Mouse (Mus musculus) embryo, embryonic 10 days (tissue): ENCODE measurements around the gene Pwp1.
"Not testable (repeated sequence)": the region's sequence is repeated elsewhere in the genome, so short reads cannot be mapped to it uniquely, and the experiment has no call there.

Experiments used
- DNase-seq: peaks from one replicate; pipeline ENCODE4 v3.0.0-alpha.2; 2015; ENCODE audit warnings: low spot score

The Pwp1 gene

DNA sequence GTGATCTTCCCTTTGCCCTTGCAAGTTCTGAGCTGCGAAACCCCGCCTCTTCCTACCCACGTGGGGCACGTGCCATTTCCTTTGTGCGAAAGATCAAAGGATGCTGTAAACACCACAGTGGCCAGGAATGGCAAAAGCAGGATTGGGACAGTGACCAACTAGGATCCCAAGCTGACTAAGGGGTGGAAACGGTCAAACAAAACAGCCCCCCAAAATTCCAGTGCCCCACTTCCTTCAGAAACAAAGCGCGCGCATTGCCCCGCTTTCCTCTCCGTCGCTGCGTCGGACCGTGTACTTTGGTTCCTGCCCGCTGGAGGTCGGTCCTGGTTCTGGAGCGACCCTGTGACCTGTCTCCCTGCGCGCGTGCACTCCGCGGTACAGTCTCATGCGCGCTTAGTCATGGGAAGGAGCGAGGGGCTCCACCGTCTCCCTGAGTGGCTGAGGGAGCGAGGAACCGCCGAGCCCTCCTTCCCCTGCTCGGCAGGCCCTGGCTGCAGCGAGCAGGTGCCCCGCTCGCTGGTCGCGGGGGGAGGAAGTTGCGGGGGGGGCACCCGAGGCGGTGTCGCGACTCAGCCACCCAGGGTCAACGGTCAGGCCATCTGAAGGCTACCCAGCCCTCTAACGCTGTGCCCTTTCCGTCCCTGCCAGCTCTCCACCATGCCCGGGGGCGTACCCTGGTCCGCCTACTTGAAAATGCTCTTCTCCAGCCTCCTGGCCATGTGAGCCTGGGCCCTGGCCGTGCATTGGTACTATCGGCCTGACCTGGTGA lies at the start of gene Pwp1:
Gene Pwp1 (plus strand): TSS at position 410 of the 769 bp plus-strand sequence.
- peak; percentile 68 for DNase-seq

DNA sequence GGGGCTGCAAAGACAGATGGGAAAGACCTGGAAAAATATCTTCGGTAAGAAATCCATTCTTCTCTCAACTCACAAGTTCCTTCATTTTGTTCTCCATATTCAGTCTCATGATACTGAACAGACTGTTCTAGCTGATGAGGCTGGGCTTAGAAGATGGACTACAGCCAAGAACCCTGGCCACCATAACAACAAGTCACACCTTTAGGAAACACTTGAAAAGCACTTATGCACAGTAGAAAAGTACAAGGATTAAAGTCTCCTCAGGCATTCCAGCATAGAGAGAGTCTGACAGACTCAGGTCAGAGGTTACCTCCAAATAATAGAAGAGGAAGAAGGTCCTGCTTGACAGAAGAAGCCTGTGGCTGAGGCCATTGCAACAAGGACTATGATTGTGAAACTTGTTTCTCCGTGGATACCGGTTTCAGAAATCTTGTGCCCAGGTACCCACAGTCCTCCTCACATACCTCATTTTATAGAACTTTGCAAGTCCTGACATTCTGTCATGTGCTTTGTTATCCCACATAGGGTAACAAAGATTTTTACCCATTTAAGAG lies 7.1 kb upstream of the Pwp1 start:
- DNase-seq = not testable (repeated sequence)

DNA sequence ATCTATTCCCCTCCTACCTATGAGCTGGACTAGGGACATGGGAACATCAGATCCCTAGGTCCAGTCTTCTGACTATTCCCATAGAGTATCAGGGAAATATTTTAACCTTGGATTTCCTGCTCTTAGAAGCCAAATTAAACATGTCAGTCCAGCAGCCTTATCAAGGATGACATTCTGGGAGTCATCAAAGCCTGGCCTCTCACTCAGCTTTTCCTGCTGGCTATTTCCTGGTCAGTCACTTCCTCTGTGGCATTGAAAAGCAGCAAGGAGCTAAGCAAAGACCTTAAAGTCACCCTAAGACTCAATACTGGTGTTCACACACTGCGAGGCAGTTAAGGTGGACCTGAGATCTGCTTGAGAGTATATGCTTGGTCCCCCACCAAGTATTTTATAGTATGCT lies 5.5 kb upstream of the Pwp1 start:
- not testable (repeated sequence) for DNase-seq

DNA sequence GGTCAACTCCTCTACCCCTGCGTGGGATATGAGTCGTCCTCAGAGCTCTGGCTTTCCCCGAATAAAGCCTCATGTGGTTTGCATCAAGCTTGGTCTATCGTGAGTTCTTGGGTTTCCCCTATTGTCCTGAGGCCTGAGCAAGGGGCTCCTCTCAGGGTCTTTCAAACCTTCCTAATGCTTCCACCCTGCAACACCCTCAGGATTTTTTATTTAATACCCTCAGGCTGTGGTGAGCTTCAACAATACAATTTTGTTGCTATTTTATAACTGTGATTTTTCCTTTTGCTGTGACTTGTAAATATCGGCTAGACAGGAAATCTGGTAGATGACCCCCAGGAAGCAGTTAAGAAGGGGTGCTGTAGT lies 591 bp upstream of the Pwp1 start:
- not testable (repeated sequence) for DNase-seq

DNA sequence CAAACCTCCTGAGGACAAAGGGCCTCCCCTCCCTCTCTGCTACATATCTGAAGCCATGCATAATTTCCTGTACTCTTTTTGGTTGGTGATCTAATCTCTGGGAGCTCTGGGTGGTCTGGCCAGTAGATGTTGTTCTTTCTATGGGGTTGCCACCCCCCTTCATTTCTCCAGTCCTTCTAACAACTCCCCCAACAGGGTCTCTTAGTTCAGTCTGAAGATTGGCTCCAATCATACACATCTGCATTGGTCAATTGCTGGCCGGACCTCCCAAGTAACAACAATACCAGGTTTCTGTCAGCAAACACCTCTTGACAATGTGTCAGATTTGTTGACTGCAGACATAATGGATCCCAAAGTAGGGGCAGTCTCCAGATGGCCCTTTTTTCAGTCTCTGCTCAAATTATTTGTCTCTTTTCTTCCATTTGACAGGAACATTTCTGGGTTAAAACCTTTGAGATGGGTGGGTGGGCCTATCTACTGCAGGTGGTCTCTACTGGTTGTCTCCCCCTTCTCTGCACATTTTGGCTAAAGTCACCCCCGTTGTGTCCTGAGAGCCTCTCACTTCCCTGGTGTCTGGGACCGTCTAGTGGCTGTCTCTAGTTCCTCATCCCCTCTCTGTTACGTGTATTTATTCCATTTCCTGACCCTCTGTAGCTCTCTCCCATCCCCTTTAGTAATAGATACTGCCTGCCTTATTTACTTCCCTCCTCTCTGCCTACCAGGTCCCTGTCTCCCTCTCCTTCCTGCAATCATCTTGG lies 17.0 kb downstream of the Pwp1 start:
- no peak for DNase-seq

DNA sequence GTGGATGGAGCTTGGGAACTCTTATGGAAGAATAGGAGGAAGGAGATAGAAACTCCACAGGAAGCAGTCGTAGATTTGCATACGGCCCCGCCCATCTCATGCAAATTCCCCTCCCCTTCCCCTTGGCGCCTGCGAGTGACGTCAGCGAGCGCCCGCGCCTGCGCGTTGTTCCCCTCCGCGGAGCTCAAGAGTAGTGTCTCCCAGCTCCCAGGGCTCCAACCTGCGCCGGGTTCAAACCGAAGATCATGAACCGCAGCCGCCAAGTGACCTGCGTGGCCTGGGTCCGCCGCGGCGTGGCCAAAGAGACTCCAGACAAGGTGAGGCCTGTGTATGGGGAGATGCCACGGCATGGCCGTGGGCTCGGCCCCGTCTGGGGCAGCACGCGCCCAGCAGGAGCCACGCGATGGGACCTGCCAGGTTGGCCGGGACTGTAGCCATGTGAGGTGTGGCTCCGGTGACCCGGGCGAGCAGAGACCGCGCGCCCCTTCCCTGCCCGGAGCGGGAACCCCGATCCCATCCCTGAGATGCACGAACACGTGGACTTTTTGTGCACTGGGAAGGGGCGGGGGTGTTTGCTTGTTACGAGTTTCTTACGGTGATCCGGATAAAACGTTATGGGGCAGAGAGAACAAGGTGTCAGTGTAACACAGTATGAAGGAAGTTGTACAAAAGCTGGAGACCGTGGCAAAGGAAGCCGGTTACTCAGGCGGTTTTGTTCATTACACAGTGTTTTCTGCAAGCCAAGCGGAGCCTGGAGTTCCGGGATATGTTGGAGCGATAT lies 42.6 kb downstream of the Pwp1 start:
- DNase-seq = peak; percentile 92

DNA sequence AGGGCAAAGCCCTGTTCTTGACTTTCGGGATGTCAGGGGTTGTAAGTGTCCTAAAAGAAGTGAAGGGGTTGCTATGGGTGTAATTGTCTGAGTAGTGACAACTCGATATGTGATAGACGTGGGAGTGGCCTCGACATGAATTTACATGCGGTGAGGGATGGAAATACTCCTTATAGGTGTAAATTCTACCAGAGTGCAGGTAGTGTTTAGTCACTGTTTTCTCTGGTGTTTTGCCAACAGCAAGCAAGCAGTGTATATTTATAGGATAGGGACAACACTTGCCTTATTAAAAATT lies 43.1 kb downstream of the Pwp1 start:
- DNase-seq = no peak

DNA sequence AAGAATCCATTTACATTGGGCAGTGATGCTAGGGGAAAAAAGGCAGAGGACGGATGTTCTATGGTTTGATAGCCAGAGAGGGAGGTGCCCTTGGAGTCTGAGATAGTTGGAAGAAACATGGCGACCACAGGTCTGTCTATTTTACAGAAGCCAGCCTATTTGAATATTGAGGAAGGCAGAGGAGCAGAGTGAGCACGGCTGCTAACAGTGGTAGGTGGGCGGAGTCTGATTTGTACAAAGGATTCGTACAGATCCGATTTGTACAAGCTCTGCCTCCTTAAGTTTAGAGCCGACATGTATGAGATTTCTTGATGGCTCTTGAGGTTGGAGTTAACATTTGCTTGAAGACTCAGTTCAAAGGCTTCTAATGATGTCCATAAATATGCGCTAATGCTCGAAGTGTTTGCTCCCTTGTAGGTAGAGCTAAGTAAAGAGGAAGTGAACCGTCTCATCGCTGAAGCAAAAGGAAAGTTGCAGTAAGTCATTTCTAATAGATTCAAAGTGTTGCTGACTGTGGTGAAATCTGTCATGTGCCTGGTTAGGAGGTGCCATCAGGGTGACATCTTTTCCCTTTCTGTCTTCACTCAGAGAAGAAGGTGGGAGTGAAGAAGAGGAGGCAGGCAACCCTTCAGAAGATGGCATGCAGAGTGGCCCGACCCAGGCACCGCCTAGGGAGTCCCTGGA lies 44.7 kb downstream of the Pwp1 start:
- DNase-seq = no peak

DNA sequence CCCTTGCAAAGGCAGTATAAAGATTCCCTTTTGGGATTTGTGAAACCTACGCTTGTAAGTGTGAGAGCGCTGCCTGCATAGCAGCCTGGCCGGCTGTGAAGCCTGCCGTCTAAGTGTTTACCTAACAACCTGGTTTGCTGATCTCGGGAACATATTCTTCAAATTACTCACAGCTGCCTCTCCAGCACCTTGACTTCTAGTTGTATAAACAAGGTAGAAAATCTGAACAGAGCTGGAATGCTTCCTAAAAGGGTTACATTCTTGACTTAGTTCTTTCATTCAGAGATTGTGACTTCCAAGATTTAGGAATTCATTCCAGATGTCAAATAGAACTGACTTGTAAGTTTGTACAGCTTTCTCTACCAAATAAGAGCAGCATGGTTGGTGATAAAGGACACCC lies 46.5 kb downstream of the Pwp1 start:
- DNase-seq = no peak

DNA sequence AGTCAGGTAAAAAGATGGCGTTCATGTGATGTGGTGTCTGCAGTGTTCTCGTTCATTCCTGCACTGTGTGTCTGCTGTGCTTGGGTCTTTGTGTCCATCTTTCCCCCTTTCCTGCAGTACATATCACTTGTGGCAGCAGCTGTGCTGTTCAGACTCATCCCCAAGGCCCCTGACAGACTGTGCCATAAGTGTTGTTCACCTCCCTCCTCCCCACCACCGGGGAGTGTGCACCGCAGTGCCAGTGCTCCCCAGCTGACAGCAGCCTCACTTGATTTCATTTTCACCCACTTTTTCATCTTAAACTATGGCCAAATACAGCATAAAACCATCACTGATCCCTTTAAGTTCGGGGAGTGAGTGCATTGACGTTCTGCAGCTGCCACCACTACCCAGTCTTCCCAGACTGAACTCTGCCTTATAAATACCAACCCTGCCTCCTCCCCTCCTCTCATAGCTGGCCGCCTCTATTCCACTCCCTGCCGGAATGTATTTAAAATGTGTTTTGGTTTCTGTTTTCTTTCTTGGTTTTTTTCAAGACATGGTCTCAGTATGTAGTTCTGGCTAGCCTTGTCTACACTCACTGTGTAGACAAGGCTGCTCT lies 50.7 kb downstream of the Pwp1 start:
- DNase-seq = no peak

DNA sequence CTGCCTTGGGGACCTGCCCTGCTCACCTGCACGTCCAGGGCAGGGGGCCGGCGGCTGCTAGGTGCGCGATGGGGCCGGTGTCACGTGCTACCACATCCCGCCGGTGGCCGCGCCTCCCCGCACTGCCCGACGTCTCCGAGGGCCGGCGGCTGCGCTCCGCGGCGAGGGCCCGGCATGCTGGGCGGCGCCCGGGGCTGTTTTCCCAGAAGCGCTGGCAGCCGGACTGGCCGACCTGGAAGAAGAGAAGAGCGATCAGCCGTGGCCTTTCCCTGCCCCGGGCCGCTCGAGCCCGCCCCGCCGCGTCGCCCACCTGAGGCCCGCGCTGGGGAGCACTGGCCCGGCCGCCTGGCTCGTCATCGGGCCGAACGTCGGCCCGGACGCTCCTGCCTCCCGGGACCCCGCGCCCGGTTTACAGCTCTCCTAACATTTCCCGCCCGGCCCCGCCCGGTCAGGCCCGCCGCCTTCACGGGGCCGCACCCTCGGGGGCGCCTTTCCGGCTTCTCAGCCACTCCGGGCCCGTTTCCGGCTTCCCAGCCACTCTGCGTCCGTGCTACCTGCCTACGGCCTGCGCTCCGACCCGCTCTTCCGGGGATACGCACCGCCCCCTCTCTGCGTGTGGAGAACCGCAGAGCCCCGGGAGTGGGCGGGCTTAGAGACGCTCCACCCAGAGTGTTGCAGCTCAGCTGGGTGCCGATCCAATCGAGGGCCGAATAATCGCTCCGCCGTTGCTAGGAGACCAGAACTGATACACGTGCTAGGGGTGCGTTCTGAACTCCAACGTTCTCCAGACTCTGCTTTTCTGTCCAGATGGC lies 87.4 kb downstream of the Pwp1 start, which contains the start of gene Prdm4:
Gene Prdm4 (minus strand): TSS at position 645 of the 812 bp plus-strand sequence.
- DNase-seq = peak; percentile 99

DNA sequence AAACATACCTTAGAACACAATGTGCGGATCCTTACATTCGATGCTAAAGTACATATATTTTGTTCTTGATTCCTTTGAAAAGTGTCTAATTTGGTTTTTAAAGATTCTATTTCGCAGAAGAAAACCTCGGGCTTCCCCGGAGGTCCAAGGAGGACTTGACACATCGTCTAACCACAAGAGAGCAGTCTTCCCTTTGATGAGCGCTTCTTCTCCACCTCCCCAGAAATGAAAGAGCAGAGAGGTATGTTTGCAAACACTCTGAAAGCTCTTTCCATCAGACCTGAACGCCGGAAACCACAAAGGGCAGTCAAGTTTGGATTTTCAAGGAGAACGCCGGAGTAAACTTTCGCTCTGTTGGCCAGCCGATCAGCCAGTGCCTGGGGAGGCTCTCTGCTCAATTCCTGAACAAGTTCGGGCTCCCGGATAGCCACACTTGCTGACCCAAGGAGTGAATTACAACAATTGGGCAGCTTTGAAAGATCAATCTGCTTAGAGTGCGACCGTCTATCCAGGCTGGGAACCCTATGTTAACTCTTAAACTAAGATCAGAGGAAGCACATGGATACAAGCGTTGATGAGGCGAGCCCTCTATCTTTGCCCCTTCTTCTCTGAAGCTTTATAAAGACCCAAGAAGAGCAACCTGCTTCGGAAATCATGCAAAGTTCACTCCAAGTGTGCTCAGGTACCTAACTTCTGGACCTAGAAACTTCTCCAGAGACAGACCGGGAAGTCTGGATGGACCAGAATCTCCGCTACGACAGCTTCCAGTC lies 98.6 kb downstream of the Pwp1 start, which contains the start of gene Ascl4:
Gene Ascl4 (plus strand): TSS at position 6 of the 770 bp plus-strand sequence.
- DNase-seq = peak; percentile 27

DNA sequence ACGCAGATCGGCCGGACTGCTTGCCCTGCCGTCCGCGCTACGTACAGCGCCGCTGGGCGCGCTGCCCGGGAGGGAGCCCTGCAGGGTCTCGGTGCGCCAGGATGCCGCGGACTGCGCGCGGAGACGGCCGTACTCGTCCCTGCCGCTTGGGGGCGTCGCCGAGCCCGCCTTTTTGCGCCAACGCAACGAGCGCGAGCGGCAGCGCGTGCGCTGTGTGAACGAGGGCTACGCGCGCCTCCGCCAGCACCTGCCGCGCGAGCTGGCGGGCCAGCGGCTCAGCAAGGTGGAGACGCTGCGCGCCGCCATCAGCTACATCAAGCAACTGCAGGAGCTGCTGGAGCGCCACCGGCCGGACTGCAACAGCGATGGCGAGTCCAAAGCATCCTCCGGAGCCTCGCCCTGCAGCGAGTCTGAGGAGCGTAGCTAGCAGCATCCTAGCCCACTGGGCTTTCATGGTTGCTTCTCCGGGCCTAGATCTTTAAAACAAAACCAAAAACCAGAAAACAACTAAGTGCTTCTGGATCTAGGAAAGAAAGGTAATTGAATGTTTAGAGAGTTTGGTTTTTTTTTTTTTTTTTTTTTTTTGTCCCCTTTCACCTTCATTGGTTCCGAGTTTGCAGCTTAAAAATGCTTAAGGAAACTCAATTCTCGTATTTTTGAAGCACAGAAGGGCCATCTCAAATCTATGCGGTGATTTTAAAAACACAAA lies 99.4 kb downstream of the Pwp1 start:
- peak; percentile 87 for DNase-seq

DNA sequence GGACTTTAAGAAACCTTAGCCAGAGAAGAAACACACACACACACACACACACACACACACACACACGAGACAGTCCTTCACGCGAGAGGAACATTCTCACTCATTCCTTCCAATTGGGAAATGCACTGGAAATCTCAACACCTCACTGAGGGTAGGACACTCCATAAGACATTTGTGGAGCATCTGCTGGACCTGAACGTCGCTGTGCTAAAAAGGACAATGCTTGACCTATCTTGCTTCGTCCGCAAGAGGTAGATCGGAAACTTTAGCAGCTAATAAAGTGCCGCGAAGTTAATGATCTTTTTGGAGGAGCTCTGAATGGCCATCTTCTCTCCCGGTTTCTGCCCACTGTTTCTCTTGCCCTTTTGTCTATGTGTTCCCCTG lies 99.9 kb downstream of the Pwp1 start:
- DNase-seq = no peak

DNA sequence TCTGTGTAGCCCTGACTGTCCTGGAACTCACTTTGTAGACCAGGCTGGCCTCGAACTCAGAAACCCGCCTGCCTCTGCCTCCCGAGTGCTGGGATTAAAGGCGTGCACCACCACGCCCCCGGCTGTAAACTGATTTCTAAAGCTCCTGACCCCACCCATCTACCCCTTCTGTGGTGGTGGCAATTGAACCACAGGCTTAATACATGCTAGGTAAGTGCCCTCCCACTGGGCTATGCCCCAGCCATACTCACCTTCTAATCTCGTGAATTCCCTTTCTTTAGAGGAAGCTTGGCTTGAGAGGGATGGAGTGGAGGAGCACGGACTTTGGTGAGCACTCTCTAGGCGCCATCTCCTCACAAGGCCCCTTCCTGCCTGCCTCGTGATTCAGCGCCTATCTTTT lies 100.7 kb downstream of the Pwp1 start:
- no peak for DNase-seq

DNA sequence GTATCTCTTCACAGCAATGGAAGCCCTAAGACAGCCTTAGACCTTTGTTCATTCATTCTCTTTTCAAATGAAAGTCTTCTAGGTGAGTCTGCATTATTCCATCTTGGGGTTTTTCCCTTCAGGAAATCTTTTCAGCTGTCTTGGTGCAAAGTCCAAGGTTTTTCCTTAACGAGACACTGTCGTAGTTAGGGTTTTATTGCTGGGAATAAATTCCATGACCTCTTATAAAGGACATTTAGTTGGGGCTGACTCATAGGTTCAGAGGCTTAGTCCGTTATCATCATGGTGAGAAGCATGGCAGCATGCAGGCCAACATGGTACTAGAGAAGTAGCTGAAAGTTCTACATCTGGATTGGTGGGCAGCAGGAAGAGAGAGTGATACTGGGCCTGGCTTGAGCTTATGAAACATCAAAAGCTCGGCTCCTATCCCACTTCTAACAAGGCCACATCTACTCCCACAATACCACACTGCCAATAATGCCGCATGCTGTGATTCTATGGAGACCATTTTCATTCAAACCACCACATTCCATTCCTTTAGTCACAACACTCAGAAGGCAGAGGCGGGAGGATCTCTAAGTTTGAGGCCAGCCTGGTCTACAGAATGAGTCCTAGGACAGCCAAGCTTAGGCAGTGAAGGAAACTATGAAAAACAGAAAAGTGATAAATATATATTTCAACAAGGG lies 107.1 kb downstream of the Pwp1 start:
- no peak for DNase-seq
